Mouse (Mus musculus): ENCODE measurements at regions not wholly inside any gene's neighbourhood (a gene's known extent, or its start where the extent isn't known, plus 50 kb on each side); places are given as distances from the start of the nearest gene placed in this dataset.
"Not testable (repeated sequence)": the region's sequence is repeated elsewhere in the genome, so short reads cannot be mapped to it uniquely, and the experiment has no call there.

DNA sequence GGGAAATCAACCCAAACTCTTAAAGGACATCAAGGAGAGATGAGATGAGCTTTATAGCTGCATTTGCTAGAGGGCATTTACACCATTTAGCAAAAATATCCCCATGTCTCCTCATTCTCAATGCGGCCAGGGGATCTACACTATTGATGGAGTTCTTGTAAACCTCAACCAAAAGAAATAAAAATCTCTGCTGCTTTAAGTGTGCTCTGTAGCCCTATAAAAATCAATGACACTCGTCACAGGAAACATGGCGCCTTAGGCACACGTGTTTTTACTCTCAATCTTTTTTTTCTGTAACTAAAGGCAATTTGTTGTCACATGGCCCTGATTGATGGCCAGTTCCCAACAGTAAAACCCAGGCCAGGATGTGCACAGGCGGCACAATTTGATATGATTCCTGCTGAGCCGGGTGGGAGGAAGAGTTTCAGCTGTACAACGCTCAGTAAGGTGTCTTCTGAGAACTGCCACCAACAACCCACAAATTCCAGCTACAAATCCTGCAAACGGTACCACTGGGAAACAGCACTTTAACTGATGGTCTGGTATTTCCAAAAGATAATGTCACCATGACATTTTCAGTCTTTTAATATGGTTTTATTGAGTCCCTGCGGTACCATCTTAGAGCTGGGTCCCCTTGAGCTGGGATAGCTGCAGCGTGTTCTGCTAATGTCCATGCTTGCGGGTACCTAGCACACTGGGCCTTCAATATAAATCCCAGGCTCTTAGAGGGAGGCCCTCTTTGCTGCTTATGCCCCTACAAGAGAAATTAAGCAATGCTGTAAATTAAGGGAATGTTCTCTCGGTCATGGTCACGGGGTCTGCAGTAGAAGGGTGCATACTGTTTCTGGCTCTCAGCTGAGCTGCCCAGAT is 78.8 kb downstream of the Tpbg start:
- intact Hi-C loops (cut with DNase I): no loop called here

DNA sequence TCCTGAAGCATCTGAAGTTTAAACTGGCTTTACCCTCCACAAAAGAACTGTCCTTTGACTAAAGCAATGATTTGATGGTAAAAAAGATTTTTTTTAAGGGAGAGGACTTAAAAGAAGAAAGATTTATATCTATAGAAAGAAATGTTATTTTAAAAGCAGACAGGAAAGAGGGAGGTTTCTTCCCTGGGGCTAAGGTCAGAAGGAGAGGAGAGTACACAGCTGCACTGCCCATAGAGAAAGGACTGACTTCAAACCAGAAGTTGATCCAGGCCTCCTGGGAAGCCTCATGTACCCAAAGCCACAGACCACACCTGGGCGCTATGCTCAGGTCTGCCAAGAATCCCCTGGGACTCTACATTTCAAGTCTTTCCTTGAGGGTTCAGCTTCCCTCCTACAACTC is 83.1 kb downstream of the Tpbg start:
- DNase-seq (ENCODE audit: low spot score in 2 of 2): no peak
- intact Hi-C loops (cut with DNase I): no loop called here

More for the DNA sequence above, 78.8 kb downstream of the Tpbg start:
- no peak for DNase-seq (ENCODE audit: low spot score in 2 of 2)

DNA sequence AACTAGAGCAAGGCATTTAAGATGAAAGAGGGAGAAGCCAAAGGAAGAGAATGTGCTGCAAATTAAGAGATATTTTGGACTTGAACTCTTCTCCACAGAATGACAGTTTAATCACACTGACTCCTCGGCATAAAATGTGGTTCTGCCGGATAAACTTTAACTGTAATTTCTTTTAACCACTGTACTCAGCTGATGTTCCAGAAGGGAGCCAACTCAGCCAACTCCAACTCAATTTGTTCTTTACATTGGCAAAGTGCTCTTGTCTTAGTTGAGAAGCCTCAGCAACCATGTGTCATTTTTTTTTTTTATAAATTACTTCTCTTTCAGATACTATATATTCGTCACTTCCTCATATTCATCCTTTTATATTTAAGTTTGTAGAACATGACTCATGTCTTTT is 90.0 kb downstream of the Tpbg start:
- DNase-seq (ENCODE audit: low spot score in 2 of 2): no peak

DNA sequence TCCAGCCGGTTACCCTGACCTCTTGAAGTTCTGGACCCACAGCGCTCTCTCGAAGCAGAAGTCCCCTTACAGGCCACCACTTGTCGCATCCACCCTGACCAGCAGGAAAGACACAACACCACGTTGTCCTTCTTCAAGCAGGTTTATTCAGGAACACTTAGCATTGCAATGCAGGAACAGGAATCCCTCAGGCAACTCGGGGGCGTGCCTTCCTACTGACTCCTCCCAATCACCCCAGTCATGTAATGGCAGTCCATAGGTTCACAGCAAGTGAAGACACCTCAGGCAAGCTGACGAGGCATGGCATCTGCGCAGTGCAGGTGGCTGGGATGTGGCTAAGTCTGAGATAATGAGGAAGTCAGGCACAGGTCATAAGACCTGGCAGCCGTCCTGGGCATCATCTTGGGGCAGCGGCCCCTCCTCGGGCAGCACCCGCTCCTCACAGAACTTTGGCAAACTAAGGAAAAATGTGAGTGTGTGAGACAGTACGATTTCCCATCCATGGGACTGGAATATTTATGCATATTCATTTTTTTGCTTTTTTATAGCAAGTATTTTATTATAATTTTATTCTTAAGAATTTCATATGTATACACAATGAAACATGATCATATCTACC is 101.0 kb downstream of the Tpbg start:
- DNase-seq (ENCODE audit: low spot score in 2 of 2); intact Hi-C loops (cut with DNase I): not testable (repeated sequence)

More for the DNA sequence above, 90.0 kb downstream of the Tpbg start:
- intact Hi-C loops (cut with DNase I): no loop called here

DNA sequence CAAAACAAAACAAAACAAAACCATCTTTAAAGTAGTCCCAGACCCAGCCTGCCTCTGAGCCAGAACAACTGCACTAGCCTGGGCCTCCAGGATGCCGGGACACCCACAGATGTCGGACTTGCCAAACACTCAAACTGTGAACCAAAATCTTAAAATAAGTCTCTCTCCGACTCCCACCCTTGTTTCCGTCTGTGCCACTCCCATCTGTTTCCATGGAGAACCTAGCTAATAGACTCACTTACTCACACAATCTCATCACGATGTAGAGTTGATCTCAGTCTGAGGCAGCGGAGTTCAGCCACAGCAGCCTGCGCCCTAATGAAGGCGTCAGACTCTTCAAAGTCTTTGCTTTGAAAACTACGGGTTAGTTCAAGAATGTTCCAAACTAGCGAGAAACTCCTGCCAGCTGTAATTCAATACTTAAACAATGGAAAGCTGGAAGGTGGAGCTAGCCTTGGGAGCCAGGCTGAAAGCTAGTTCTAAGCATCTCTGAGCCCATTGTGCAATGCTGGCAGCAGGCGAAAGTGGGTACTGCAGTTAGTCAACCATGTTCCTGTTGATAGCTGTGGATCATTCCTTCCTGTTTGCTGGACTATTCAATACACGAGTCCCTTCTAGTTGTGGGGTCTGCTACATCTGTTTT is 106.4 kb downstream of the Tpbg start:
- peak; percentile 45 to 51 for DNase-seq (ENCODE audit: low spot score in 2 of 2)
- intact Hi-C loops (cut with DNase I): no loop called here

DNA sequence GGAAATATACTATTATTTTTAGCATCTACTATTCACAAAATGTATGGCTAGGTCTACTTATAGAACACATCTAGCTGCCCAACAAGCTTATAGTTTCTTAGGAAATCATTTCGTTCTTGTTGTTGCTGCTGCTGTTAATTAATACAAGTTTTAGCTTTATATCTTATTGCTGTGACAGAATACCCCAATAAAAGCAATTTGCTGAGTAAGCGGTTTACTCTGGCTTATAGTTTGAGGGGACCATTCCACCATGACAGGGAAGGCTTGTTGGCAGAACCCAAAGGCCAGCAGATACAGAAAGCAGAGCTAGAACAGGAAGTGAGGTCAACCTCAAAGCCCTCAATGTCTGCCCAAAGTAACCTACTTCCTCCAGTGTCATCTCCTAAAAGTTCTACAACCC is 109.6 kb downstream of the Tpbg start:
- no peak for DNase-seq (ENCODE audit: low spot score in 2 of 2)

DNA sequence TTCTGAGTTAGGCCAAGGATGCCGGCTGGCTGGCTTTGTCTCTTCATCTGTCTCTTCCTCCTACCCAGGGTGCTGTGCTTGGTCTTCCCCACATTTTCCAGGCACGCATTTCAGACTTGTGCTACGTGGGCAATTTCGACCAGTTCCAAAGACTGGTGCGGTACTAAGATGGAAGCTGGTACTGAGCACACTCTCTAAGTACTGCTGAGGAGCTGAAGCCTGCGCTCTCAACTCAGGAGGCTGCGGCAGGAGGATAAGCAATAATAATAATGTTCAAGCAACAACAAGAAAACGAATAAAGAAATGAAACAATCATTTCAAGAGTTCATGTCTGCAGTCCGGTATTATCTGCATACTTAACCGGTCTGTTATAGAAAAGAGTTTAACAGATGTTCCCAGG is 127.9 kb downstream of the Tpbg start:
- intact Hi-C loops (cut with DNase I): no loop called here
- DNase-seq (ENCODE audit: low spot score in 2 of 2): no peak

More for the DNA sequence above, 109.6 kb downstream of the Tpbg start:
- intact Hi-C loops (cut with DNase I): no loop called here

DNA sequence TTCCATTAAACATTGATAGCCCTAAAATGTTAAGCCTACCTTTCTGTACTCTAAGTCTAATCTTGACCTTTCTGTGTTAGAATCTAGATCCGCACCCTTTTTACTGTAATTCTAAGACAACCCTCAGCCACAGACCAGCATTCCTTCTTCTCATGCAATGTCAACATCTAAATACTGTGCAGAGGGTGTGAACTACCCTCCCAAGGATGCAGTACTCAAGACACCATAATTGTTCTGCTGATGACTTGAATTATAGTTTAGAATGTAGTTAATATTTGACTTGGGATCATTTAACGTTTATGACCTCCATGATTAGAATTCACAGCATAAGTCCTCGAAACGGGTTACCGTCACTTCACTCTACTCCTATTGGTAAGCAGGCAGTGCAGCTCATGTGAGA is 139.2 kb downstream of the Tpbg start:
- intact Hi-C loops (cut with DNase I): no loop called here

DNA sequence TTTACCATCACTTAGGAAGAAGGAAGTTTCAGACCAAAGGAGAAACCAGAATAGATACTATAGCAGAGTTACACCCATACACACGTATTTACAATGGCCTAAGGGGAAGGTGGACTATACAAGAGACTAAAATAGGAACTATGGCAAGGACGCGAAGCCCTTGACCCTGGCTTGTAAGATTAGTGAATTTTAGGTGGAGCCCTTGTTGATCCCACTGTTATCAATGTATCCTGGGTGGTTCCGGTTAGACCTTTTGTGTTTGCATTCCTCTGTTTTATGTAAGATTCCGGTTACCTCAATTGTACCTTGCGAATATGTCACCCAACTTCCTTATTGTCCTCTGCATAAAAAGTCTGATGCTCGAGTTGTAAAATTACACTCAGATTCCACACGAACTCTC is 141.3 kb downstream of the Tpbg start:
- DNase-seq (ENCODE audit: low spot score in 2 of 2); intact Hi-C loops (cut with DNase I): not testable (repeated sequence)

More for the DNA sequence above, 139.2 kb downstream of the Tpbg start:
- DNase-seq (ENCODE audit: low spot score in 2 of 2): no peak

DNA sequence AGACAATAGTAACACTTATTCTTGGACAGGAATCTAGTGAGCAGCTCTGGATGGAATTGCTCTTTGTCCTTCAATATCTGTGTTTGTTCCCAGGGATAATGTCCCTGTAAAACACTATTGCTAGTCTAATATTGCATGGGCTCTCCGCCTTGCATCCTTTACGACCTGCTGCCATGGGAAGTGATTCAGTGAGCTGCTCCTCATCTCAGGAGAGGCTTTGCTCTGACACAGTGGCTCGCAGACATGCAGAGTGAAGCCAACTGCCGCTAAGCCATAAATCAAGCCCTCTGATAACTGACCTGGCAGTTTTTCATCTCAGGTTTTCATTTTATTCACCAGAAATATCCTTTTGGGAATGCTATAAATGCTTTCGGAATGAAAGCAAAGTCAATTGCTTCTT is 143.5 kb downstream of the Tpbg start:
- intact Hi-C loops (cut with DNase I): no loop called here
- no peak for DNase-seq (ENCODE audit: low spot score in 2 of 2)

DNA sequence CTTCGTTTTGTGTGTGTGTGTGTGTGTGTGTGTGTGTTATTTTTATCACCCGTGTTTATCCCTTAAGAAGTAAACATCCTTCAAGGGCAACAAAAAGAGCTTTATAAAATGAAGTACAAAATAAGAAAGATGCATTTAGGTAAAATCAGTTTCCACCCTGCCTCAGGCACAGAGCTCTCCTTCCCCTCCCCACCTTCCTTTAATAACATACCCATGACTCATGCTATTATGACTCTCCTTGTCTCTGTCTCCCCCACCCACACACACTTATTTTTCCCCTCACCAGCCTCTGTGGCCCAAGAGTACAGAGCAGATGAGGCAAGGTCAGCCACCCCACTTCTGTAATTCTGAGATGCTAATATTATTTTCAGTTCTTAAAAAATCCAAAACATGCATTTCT is 144.0 kb downstream of the Tpbg start:
- intact Hi-C loops (cut with DNase I): no loop called here

DNA sequence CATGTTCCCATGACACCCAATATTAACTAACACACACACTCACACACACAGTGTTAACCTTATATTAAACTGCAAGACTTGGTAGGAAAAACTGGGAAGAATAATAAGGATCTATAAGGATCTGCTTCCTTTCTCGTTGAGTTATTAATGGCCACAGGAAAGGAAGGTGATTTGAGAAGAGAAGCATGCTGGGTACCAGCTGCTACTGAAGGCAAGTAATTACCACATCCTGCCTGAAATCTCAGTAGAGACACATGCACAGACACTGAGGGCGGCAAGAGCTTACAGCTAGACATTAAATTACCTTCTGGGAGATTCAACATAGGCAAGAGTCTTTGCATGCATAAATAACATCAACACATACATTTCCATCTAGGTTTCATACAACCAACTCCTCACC is 160.8 kb downstream of the Tpbg start:
- no peak for DNase-seq (ENCODE audit: low spot score in 2 of 2)
- intact Hi-C loops (cut with DNase I): no loop called here

More for the DNA sequence above, 144.0 kb downstream of the Tpbg start:
- DNase-seq (ENCODE audit: low spot score in 2 of 2): no peak

DNA sequence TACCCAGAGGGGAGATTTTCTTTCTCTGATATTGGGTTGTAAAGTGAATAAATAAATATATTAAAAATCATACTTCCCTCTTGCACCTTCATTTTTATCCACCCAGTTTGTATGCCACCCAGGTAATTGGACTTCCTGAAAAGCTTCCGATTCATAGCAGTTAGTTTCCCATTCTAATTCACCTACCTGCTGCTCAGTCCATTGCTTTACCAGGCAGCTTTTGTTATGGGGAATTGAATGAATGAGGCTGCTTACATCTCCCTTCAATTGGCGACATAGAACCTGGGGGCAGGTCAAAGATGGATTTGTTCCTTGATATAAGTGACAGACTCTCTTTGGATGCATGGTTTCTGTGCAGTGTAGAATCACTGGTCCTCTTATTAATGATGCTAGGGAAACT is 169.5 kb downstream of the Tpbg start:
- intact Hi-C loops (cut with DNase I): no loop called here
- no peak for DNase-seq (ENCODE audit: low spot score in 2 of 2)

DNA sequence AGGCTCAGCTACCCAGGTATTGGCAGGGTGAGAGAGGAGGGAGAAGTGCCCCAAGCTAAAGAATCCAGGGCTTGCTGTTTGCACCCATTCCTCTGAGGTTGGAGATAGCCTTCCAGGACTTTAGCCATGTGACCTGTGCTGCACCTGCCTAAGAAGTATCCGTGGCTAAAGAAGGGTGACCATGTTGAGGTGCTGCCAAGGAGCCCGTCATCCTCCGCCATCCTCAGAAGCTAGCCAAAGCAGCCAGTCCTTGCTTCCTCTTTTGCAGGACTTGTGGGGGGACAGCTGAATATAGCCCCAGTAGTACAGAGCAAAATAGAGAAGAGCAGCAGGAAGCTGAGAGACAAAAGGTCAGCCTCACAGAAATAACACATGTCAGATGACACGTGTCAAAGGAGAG is 173.7 kb downstream of the Tpbg start:
- no peak for DNase-seq (ENCODE audit: low spot score in 2 of 2)
- intact Hi-C loops (cut with DNase I): no loop called here

DNA sequence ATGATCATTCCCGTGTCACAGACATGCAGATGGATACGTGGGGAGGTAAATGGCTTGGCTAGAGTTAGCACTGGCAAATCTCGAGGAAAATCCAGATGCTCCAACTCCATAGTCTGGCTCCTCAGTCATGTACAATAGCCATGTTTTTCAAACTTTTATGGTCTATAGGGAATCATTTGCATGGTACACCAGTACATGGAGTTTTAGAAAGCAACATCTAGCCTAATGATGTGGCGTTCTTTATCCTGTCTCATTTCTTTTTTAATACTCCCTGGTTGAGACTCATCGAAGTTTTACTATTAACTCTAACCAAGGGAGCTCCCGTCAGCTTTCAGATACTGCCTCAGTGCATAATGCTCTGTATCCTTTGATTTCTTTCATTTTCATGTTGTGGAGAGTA is 178.0 kb downstream of the Tpbg start:
- intact Hi-C loops (cut with DNase I): no loop called here
- no peak for DNase-seq (ENCODE audit: low spot score in 2 of 2)

DNA sequence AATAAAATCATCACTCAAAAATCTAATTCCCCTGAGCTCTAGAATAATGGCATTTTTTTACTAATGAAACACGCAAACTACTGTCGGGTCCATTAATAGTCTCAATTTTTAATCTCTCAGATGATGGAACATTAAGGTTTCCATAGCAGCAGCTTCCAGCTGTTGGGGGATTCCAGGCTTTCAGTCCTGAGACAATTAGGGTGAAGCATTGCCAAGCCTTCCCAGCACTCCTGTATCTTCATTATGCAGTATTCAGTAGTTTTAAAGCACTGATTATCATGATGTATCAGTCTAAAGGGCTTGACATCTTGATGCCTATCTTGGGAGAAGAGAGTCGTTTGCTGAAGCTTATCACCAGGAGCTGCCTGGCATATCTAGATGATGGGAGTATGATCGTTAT is 178.6 kb downstream of the Tpbg start:
- no peak for DNase-seq (ENCODE audit: low spot score in 2 of 2)
- intact Hi-C loops (cut with DNase I): no loop called here

DNA sequence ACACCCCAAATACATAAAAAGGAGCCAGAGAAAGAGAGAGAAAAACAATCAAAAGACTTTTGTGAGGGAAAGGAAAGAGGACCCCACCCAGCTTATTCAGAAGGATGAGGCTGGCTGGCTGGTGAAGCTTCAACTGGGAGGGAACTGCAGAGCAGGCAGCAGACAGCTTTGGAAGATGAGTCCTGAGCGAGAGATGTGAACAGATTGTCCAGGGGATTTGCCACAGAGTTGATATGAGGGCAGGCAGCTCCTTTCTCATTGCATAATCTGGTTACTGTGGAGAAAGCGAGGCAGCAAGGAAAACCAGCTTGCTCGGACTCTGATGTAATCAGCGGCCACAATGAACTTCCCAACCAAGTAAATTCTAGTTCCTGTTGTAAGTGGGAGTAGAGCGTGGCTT is 188.6 kb downstream of the Tpbg start:
- peak in 1 of 2 experiments; percentile 14 for DNase-seq (ENCODE audit: low spot score in 2 of 2)

DNA sequence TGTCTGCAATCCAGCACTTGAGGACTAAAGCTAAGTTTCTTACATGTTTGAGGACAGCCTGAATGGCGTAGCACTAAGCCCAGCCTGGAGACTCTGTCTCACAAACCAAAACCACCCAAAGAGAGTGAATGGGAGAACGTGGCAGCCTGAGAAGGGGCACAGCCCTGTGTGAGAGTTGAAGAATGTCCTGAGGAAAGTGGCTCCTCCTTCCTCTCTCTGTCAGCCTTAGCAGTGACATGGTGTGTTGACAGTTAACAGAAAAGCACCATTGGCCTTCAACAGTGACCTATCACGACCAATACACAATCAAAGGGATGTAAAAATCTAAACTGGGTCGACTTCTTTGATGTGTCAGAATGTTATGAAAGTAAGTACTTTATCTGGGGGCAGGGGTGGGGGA is 201.9 kb downstream of the Tpbg start:
- intact Hi-C loops (cut with DNase I): no loop called here
- DNase-seq (ENCODE audit: low spot score in 2 of 2): no peak

More for the DNA sequence above, 188.6 kb downstream of the Tpbg start:
- intact Hi-C loops (cut with DNase I): no loop called here

DNA sequence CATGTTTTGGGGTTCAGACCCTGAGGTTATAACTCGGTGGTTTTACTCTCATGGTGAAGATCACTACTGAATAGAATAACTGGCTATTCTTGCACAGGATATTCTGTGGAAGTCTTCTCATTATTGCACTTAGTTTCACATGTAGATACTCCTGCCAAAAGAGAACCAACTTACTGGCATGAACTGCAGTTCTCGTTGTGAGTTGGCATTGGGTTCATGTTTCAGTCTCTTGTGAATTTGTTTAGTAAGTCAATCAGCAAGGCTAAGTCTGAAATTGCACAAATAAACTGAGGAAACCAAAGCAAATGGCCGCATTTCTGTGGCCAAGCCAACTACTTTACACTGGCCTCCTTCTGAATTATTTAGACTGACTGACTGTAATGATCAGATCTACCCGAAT is 215.9 kb downstream of the Tpbg start:
- DNase-seq (ENCODE audit: low spot score in 2 of 2): no peak

DNA sequence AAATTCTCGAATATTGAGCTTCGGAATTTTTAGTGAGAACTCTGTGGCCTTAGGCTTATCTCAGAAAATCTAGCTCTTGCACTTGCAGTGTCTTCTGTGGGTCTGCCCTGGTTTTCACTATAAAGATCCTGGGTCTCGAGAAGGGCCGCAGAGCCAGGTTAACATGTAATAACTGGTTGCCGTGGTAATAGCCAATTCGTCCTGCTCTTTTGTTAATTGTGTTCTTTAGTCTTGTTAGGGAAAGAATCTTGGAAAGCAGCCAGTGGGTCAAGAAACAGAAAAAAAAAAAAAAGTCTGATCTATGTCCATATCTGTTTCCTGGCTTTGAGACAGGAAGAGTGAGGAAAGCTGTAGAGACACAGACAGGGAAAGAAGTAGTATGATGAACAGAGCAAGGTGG is 217.9 kb downstream of the Tpbg start:
- no peak for DNase-seq (ENCODE audit: low spot score in 2 of 2)
- intact Hi-C loops (cut with DNase I): no loop called here

More for the DNA sequence above, 215.9 kb downstream of the Tpbg start:
- intact Hi-C loops (cut with DNase I): no loop called here

DNA sequence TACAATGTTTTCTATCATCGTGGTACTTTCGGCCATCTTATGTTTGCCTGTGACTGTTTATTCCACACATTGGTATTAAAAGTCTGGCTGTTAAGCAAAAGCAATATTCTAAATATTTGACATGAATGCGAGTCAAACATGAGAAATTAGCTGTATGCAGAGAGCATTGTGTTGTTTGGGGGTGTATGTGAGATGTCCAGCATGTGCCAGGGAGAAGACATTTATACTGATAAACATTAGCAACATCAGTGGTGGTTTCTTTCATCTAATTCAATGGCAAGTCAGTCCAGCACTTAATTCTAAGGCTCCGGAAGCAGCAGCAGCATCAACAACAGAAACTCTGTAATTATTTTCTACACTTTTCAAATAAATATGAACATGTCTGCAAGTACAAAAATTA is 219.1 kb downstream of the Tpbg start:
- intact Hi-C loops (cut with DNase I): no loop called here
- no peak for DNase-seq (ENCODE audit: low spot score in 2 of 2)

All from left cerebral cortex, postnatal 36 days (tissue).